Mouse (Mus musculus): Measurements from ENCODE around the gene Canx. TPM values are rescaled to one million over a fixed set of nuclear protein-coding genes. Genes with fewer than 3 reads are reported as not detected.
"Not testable (repeated sequence)": the region's sequence is repeated elsewhere in the genome, so short reads cannot be mapped to it uniquely, and the experiment has no call there.

Canx gene
- polyA plus RNA-seq, 1 experiment from 2014 or later: 282 TPM

DNA sequence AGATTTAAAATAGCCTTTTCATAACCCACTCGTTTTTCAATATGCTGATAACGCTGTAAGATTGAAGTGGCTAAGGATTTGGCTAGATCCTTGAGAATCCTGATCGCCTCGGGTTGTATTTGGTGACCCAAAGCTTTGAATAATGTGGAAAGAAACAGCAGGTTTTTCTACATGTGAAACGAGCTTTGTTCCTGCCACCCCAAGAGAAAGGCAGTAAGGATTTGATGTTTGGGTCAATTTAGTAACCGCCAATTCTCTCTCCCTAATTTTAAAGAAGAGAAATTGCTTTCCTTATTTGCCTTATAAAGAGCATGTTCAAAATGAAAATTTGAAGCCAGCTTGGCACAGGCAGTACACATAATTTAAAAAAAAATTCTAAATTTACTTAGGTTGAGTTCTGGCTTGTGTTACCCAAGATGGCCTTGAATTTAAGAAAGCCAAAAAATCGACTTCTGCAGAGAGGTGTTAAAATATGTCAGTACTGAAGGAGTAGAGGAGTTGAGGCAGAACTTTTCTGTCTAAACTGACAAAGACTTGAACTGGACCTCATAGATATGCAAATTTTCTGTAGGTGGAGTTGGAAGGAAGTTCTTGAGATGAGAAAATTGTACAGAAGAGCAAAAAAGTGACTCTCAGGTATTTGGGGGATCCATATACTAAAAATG lies 961 bp upstream of the Canx start:
- Histone ChIP-seq H3K27ac (replicated peaks) (peak overlapping the region; percentile 85), H3K27me3 (no peaks in the 10 kb centered on the region), H3K36me3 (peaks cover 14% of the 10 kb centered on the region), H3K4me3 (peak overlapping the region; percentile 91), H3K9ac (replicated peaks) (peak overlapping the region; percentile 68), H3K9me3 (no peaks in the 10 kb centered on the region), H3K4me1 (peaks cover 33% of the 10 kb centered on the region), H3K4me2 (replicated peaks) (peak overlapping the region; percentile 66)
- ATAC-seq (ENCODE audit: low FRiP score, low read depth): no peak
- WGBS: 5% methylated on average over 7 of the region's 7 CpGs

GRCm38 (mm10) chr11:50324751-50325471 lies 562 bp downstream of the Canx start:
- WGBS: 2% methylated on average over 29 of the region's 34 CpGs
- H3K9me3 ChIP-seq: no peaks in the 10 kb centered on the region
- peaks cover 14% of the 10 kb centered on the region for H3K36me3 ChIP-seq
- peak overlapping the region; percentile 91 for H3K4me3 ChIP-seq
- H3K4me2 ChIP-seq (replicated peaks): peak overlapping the region; percentile 88
- peaks cover 33% of the 10 kb centered on the region for H3K4me1 ChIP-seq
- H3K27ac ChIP-seq (replicated peaks): peak overlapping the region; percentile 89
- H3K9ac ChIP-seq (replicated peaks): peak overlapping the region; percentile 95
- peak; percentile 80 for ATAC-seq (ENCODE audit: low FRiP score, low read depth)
- H3K27me3 ChIP-seq: no peaks in the 10 kb centered on the region

DNA sequence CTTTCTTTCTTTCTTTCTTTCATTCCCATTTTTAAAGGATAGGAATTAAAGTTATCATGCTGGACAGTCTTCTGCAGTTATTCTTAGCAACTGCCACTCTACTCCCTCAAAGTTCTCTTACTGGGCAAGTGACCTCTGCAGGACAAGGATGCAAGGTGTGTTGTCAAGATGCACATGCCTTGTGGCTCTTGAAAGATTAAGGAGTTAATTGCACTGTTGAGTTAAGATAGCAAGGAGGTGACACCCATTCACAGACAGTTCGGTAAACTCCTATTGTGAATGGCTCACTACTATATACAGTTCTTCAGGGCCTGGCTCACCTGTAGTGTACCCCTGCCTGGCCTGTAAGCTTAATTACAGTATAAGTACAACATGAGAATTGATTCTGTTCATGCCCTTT lies 1.6 kb downstream of the Canx start:
- no peak for ATAC-seq (ENCODE audit: low FRiP score, low read depth)
- peak overlapping the region; percentile 88 for H3K4me2 ChIP-seq (replicated peaks)
- H3K4me3 ChIP-seq: peak overlapping the region; percentile 91
- no peak overlapping the region for H3K27ac ChIP-seq (replicated peaks)
- H3K27me3 ChIP-seq: no peaks in the 10 kb centered on the region
- peaks cover 33% of the 10 kb centered on the region for H3K4me1 ChIP-seq
- H3K9me3 ChIP-seq: no peaks in the 10 kb centered on the region
- WGBS: 59% methylated on average over 1 of the region's 1 CpGs
- H3K36me3 ChIP-seq: peaks cover 9% of the 10 kb centered on the region
- peak overlapping the region; percentile 95 for H3K9ac ChIP-seq (replicated peaks)

DNA sequence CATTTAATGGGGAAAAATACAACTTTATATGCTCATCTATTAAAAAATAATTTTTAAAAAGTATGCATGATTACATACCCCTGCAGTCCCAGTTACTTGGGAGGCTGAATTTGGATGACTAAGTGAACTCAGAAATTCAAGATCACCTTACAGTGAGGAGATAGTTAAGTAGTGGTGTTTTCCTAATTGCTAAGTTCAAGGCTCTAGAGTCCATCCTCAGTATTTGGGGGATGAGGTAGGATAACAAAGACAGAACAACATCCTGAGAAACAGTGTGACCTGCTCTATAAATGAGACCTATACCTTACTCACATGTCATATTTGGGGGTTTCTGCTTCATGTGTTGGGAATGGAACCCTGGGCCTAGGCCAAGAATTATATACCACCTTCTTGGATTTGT lies 3.1 kb downstream of the Canx start:
- H3K36me3 ChIP-seq: 0 out of 2 replicates have a peak, but pooled peaks cover 3% of the 10 kb centered on the region
- no peak overlapping the region for H3K4me2 ChIP-seq (replicated peaks)
- H3K9me3 ChIP-seq: no peaks in the 10 kb centered on the region
- H3K27ac ChIP-seq (replicated peaks): no peak overlapping the region
- ATAC-seq (ENCODE audit: low FRiP score, low read depth): no peak
- H3K4me3 ChIP-seq: no peak overlapping the region
- H3K27me3 ChIP-seq: no peaks in the 10 kb centered on the region
- H3K4me1 ChIP-seq: peaks cover 33% of the 10 kb centered on the region
- no peak overlapping the region for H3K9ac ChIP-seq (replicated peaks)

GRCm38 (mm10) chr11:50321239-50321638 lies 4.2 kb downstream of the Canx start:
- Histone ChIP-seq H3K9ac (replicated peaks) (no peak overlapping the region), H3K4me2 (replicated peaks) (no peak overlapping the region), H3K36me3 (0 out of 2 replicates have a peak, but pooled peaks cover 3% of the 10 kb centered on the region), H3K9me3 (no peaks in the 10 kb centered on the region), H3K4me3 (no peak overlapping the region), H3K27me3 (no peaks in the 10 kb centered on the region), H3K4me1 (peaks cover 25% of the 10 kb centered on the region), H3K27ac (replicated peaks) (no peak overlapping the region)
- WGBS: 97% methylated on average over 6 of the region's 6 CpGs
- no peak for ATAC-seq (ENCODE audit: low FRiP score, low read depth)

DNA sequence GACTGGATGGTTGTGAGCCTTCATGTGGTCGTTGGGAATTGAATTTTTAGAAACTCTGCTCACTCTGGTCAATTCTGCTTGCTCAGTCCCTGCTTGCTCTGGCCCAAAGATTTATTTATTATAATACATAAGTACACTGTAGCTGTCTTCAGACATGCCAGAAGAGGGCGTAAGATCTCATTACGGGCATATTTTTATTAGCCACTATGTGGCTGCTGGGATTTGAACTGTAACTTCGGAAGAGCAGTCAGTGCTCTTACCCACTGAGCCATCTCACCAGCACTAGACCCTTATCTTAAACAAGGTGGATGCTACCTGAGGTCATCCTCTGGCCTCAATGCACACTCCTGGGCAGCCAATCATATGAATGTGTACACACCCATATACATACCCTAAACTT lies 6.1 kb downstream of the Canx start:
- WGBS: 92% methylated on average over 4 of the region's 4 CpGs
- H3K9ac ChIP-seq (replicated peaks); H3K9me3 ChIP-seq; H3K27me3 ChIP-seq; H3K4me2 ChIP-seq (replicated peaks); H3K4me3 ChIP-seq; H3K27ac ChIP-seq (replicated peaks); H3K36me3 ChIP-seq; ATAC-seq (ENCODE audit: low FRiP score, low read depth): not testable (repeated sequence)
- peaks cover 20% of the 10 kb centered on the region for H3K4me1 ChIP-seq

DNA sequence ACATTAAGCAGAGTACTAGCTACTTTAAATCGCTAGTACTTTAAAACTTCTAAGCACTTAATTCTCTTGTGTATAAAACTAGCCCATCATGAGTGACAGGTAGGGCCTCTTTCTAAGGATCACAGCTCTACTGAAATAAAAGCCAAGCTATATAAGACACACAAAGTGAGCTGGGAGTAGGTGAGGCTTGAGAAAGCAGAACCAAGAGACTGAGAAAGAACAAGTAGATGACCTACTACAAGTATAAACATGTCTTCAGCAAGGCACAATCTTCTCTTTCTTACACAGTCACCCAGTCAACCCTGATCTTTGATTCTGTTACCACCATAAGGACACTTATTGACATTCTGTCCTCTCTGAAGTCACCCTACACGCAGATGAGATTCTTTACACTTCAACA lies 12.7 kb downstream of the Canx start:
- no peaks in the 10 kb centered on the region for H3K9me3 ChIP-seq
- no peak overlapping the region for H3K4me3 ChIP-seq
- H3K4me1 ChIP-seq: no peaks in the 10 kb centered on the region
- H3K27me3 ChIP-seq: no peaks in the 10 kb centered on the region
- H3K27ac ChIP-seq (replicated peaks): no peak overlapping the region
- H3K36me3 ChIP-seq: peaks cover 34% of the 10 kb centered on the region
- no peak overlapping the region for H3K4me2 ChIP-seq (replicated peaks)
- H3K9ac ChIP-seq (replicated peaks): no peak overlapping the region
- ATAC-seq (ENCODE audit: low FRiP score, low read depth): no peak
- 91% methylated on average over 2 of the region's 2 CpGs for WGBS

DNA sequence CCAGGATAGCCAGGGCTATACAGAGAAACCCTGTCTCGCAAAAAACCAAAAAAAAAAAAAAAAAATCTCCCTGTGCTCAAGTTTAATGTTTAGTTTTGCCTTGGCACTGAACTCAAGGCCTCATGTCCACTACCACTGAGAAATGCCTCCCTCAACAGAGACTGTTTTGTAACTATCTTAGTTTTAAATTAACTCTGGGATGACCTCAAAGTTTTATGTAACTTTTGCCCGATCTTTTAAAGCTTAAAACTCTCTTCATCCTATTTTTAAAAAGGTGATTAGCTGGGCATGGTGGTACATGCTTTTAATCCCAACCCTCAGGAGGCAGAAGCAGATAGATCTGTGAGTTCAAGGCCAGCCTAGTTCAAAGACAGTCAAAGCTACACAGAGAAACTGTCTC lies 22.1 kb downstream of the Canx start:
- Histone ChIP-seq H3K4me1 (no peaks in the 10 kb centered on the region), H3K27me3 (no peaks in the 10 kb centered on the region), H3K9ac (replicated peaks) (no peak overlapping the region), H3K36me3 (peaks cover 93% of the 10 kb centered on the region), H3K4me2 (replicated peaks) (no peak overlapping the region), H3K27ac (replicated peaks) (no peak overlapping the region), H3K4me3 (no peak overlapping the region), H3K9me3 (no peaks in the 10 kb centered on the region)
- WGBS: 92% methylated on average over 2 of the region's 2 CpGs
- ATAC-seq (ENCODE audit: low FRiP score, low read depth): no peak

DNA sequence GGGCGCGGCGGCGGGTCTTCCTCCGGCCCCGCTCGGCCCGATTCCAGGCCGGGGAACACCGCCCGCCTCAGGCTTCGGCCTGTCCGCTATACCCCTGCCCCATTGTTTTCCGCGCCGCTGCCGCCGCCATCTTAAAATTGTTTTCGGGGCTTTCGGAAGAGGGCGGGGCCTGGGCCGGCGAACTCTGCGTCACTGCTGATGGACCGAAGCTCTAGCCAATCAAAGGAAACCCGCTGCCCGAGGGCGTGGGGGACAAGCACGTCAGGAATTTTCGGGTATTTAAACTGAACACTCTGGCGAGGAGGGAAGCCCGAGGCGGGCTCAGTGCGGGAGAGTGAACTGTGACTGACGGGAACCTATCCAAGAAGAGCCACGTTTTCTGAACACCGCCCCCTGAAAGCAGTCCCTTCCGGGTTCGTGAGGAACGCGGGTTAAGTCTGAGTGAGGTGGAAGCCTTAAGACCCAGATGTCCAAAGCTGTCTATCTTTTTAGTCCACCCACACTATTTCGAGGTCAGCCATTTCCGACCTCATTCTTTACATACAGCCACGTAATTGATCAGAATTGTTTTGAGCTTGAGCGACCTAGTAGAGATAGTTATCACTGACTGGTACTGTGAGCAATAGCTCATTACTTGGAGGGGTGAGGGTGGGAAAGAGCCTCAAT lies 33.1 kb downstream of the Canx start, which contains the start of gene Maml1:
Gene Maml1 (minus strand): TSS at position 122 of the 666 bp plus-strand sequence.
- peaks cover 28% of the 10 kb centered on the region for H3K36me3 ChIP-seq
- H3K4me2 ChIP-seq (replicated peaks): peak within 1 kb of the TSS; percentile 80
- under 1% methylated on average over 45 of the region's 45 CpGs for WGBS
- peak within 1 kb of the TSS; percentile 91 for H3K4me3 ChIP-seq
- no peaks in the 10 kb centered on the region for H3K27me3 ChIP-seq
- H3K4me1 ChIP-seq: peaks cover 27% of the 10 kb centered on the region
- no peaks in the 10 kb centered on the region for H3K9me3 ChIP-seq
- peak; percentile 98 for ATAC-seq (ENCODE audit: low FRiP score, low read depth)
- peak within 1 kb of the TSS; percentile 94 for H3K9ac ChIP-seq (replicated peaks)
- peak within 1 kb of the TSS; percentile 98 for H3K27ac ChIP-seq (replicated peaks)

- under 1% methylated on average over 85 of the region's 85 CpGs for WGBS
- H3K4me2 ChIP-seq (replicated peaks): peak overlapping the region; percentile 80
- peak overlapping the region; percentile 91 for H3K4me3 ChIP-seq
These were observed 33.9 kb downstream of the Canx start for GRCm38 (mm10) chr11:50291321-50292165.

DNA sequence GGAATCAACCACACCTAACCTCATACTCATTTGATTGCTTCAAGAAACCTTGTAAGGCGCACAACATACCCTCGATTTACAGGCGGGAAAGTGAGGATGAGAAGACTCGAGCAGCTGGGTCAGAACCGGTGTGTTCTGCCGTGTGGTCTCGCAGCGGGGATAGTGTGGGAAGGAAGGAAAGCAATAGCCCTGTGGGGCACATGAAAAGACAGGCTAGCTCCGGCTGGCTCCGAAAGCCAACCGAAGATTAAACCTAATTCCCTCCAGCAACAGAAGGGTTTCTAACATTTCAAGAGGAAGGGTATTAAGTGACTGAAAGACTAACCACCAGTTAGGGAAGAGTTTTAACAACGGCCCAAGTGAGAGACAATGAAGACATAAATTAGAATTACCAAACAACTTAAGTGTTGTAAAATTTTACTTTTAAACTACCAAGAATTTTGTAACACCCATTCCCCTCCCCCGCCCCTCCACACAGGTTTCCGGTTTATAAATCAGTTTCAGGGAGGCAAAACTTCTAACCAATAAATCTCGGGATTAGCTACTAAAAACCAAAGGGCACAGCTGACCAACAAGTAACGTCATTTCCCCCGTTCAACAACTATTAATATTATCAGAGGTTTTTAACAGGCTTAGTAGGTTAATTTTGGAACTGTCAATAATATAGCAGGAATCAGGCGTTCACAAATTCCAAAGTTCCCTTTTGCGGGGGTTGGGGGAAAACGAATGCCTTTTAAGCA lies 34.8 kb downstream of the Canx start:
- H3K27ac ChIP-seq (replicated peaks): peak overlapping the region; percentile 98; the same call in 1 of the 2 replicates
- peaks cover 25% of the 10 kb centered on the region for H3K36me3 ChIP-seq

More at GRCm38 (mm10) chr11:50291321-50292165, 33.9 kb downstream of the Canx start:
- Histone ChIP-seq H3K9ac (replicated peaks) (peak overlapping the region; percentile 94), H3K4me1 (peaks cover 27% of the 10 kb centered on the region), H3K27ac (replicated peaks) (peak overlapping the region; percentile 98), H3K36me3 (peaks cover 25% of the 10 kb centered on the region), H3K27me3 (no peaks in the 10 kb centered on the region), H3K9me3 (no peaks in the 10 kb centered on the region)
- ATAC-seq (ENCODE audit: low FRiP score, low read depth): peak; percentile 83

More for the DNA sequence above, 34.8 kb downstream of the Canx start:
- H3K4me3 ChIP-seq: peak overlapping the region; percentile 91
- peak overlapping the region; percentile 80 for H3K4me2 ChIP-seq (replicated peaks)
- H3K4me1 ChIP-seq: peaks cover 27% of the 10 kb centered on the region
- H3K9me3 ChIP-seq: no peaks in the 10 kb centered on the region
- no peak for ATAC-seq (ENCODE audit: low FRiP score, low read depth)
- no peaks in the 10 kb centered on the region for H3K27me3 ChIP-seq
- peak overlapping the region; percentile 94 for H3K9ac ChIP-seq (replicated peaks)
- WGBS: 13% methylated on average over 20 of the region's 20 CpGs

All from midbrain, embryonic 12.5 days (tissue).